Mouse (Mus musculus): ENCODE measurements around the gene Ppcdc. TPM values are rescaled to one million over a fixed set of nuclear protein-coding genes. Genes with fewer than 3 reads are reported as not detected.

The Ppcdc gene
- polyA plus RNA-seq (2015; fragmentation: Nextera tagmentation; extraction: Ambion mirVana) = 50.9 and 62.5 TPM in 2 replicates

- peak; percentile 97 for DNase-seq (ENCODE audit: low spot score)
Observed at GRCm38 (mm10) chr9:57439522-57440295, at the start of gene Ppcdc. Ppcdc (minus strand) TSS chr9:57440124.

GRCm38 (mm10) chr9:57487807-57488206 lies 47.9 kb upstream of the Ppcdc start:
- no peak for DNase-seq (ENCODE audit: low spot score)

- peak; percentile 82 for DNase-seq (ENCODE audit: low spot score)
Observed at GRCm38 (mm10) chr9:57485774-57486173, 45.9 kb upstream of the Ppcdc start.

- DNase-seq (ENCODE audit: low spot score) = no peak
Observed at GRCm38 (mm10) chr9:57468914-57469313, 29.0 kb upstream of the Ppcdc start.

GRCm38 (mm10) chr9:57467896-57468549 lies 28.1 kb upstream of the Ppcdc start, which contains the start of gene Scamp5:
Scamp5 (minus strand) TSS chr9:57468060.
- DNase-seq (ENCODE audit: low spot score) = peak; percentile 94

GRCm38 (mm10) chr9:57467271-57467771 lies 27.4 kb upstream of the Ppcdc start:
- no peak for DNase-seq (ENCODE audit: low spot score)

GRCm38 (mm10) chr9:57466101-57466500 lies 26.2 kb upstream of the Ppcdc start:
- DNase-seq (ENCODE audit: low spot score) = no peak

GRCm38 (mm10) chr9:57462866-57463265 lies 22.9 kb upstream of the Ppcdc start:
- no peak for DNase-seq (ENCODE audit: low spot score)

- no peak for DNase-seq (ENCODE audit: low spot score)
Observed at GRCm38 (mm10) chr9:57459707-57460106, 19.8 kb upstream of the Ppcdc start.

GRCm38 (mm10) chr9:57453516-57453915 lies 13.6 kb upstream of the Ppcdc start:
- DNase-seq (ENCODE audit: low spot score) = no peak

GRCm38 (mm10) chr9:57452624-57453462 lies 12.9 kb upstream of the Ppcdc start:
- no peak for DNase-seq (ENCODE audit: low spot score)

- no peak for DNase-seq (ENCODE audit: low spot score)
Observed at GRCm38 (mm10) chr9:57449715-57450114, 9.8 kb upstream of the Ppcdc start.

- DNase-seq (ENCODE audit: low spot score) = no peak
Observed at GRCm38 (mm10) chr9:57440620-57441019, 696 bp upstream of the Ppcdc start.

- peak; percentile 16 for DNase-seq (ENCODE audit: low spot score)
Observed at GRCm38 (mm10) chr9:57439083-57439482, 841 bp downstream of the Ppcdc start.

GRCm38 (mm10) chr9:57437896-57438614 lies 1.9 kb downstream of the Ppcdc start:
- DNase-seq (ENCODE audit: low spot score) = no peak

- no peak for DNase-seq (ENCODE audit: low spot score)
Observed at GRCm38 (mm10) chr9:57436166-57436565, 3.8 kb downstream of the Ppcdc start.

- DNase-seq (ENCODE audit: low spot score) = no peak
Observed at GRCm38 (mm10) chr9:57434405-57435165, 5.3 kb downstream of the Ppcdc start.

GRCm38 (mm10) chr9:57433097-57434032 lies 6.6 kb downstream of the Ppcdc start:
- peak; percentile 88 for DNase-seq (ENCODE audit: low spot score)

- DNase-seq (ENCODE audit: low spot score) = no peak
Observed at GRCm38 (mm10) chr9:57432480-57432879, 7.4 kb downstream of the Ppcdc start.
